Mouse (Mus musculus) limb, embryonic 12.5 days (tissue): ENCODE measurements around the gene Fbf1. TPM values are rescaled to one million over a fixed set of nuclear protein-coding genes. Genes with fewer than 3 reads are reported as not detected.
"Not testable (repeated sequence)": the region's sequence is repeated elsewhere in the genome, so short reads cannot be mapped to it uniquely, and the experiment has no call there.

ENCODE experiments used
- ATAC-seq: fragments of 200-750 bp; cut with Nextera tagmentation; 2 replicates; pipeline ENCODE4 v1.8.0; 2017; ENCODE audit warnings: low read depth, moderate TSS enrichment; ENCODE audit not compliant: insufficient number of reproducible peaks, insufficient read depth, low FRiP score, low TSS enrichment
- H3K27ac ChIP-seq: fragments of 300-500 bp; sonication (generic); 2 replicates; pipeline ENCODE4 v1.5.1; 2016; ENCODE audit warnings: mild to moderate bottlenecking, moderate library complexity
- H3K27me3 ChIP-seq: fragments of 300-500 bp; sonication (generic); 2 replicates; pipeline ENCODE4 v1.6.1; 2016; ENCODE audit warnings: mild to moderate bottlenecking, moderate library complexity
- H3K36me3 ChIP-seq: fragments of 300-500 bp; sonication (generic); 2 replicates; pipeline ENCODE4 v1.6.1; 2016; ENCODE audit warnings: mild to moderate bottlenecking, moderate library complexity
- H3K4me1 ChIP-seq: fragments of 300-500 bp; sonication (generic); replicated peaks from 2 replicates; pipeline ENCODE4 v1.6.1; 2016
- H3K4me2 ChIP-seq: fragments of 300-500 bp; sonication (generic); 2 replicates; pipeline ENCODE4 v1.6.1; 2016; ENCODE audit warnings: mild to moderate bottlenecking, moderate library complexity
- H3K4me3 ChIP-seq: fragments of 300-500 bp; sonication (generic); replicated peaks from 2 replicates; pipeline ENCODE4 v1.5.1; 2016; ENCODE audit warnings: mild to moderate bottlenecking
- H3K9ac ChIP-seq: fragments of 300-500 bp; sonication (generic); replicated peaks from 2 replicates; pipeline ENCODE4 v1.6.1; 2016; ENCODE audit warnings: mild to moderate bottlenecking, moderate library complexity
- H3K9me3 ChIP-seq: fragments of 300-500 bp; sonication (generic); 2 replicates; pipeline ENCODE4 v1.6.1; 2016; ENCODE audit warnings: mild to moderate bottlenecking, moderate library complexity
- WGBS: fragments of 180-500 bp; shearing (Covaris S2); methylation state at CpG from one replicate; pipeline ENCODE4 v1.1.7; 2016; 5-methylcytosine and 5-hydroxymethylcytosine counted together
- polyA plus RNA-seq: library from polyadenylated mRNA; unstranded; fragments of >200 nt; fragmentation: Nextera tagmentation; extraction: Ambion mirVana; gene quantifications from 2 replicates; pipeline ENCODE4 v1.2.1, GENCODE M21; 2016

Gene Fbf1
- polyA plus RNA-seq, 1 experiment from 2014 or later = 54.0 TPM

DNA sequence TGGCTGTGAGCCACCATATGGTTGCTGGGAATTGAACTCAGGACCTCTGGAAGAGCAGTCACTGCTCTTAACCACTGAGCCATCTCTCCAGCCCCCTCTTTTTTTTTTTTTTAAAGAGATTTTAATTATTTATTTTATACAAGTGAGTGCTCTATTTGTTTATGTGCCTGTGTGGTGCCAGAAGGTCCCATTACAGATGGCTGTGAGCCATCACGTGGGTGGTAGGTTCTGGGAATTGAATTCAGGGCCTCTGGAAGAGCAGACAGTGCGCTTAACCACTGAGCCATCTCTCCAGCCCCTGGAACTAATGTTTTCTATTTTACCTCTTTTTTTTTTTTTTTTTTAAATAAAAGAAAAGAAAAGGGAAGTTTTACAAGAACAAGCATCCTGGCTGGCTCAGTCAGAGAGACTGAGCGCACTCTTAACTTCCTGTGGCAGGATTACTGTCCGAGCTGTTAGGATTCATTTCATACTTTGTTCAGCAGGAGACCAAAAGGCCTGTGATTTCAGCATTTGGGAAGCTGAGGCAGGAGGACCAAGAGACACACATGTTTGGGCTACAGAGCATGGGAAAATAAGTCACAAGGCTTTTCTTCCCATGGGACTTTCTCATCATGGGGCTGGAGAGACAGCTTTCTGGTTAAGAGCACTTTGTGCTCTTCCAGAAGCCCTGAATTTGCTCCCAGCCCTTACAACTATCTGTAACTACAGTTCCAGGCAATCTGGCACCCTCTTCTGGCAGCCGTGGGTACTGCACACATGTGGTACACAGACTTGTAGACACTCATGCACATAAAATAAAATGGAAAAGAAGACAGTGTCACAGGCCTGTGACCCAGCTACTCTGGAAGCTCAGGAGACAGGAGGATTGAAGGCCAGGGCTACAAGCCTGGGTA, 71.5 kb downstream of the Fbf1 start:
- Histone ChIP-seq H3K4me3 (no peak overlapping the region), H3K36me3 (no peaks in the 10 kb centered on the region), H3K4me2 (no peak overlapping the region), H3K27me3 (no peaks in the 10 kb centered on the region), H3K9me3 (peaks cover 7% of the 10 kb centered on the region; the same call in 1 of the 2 replicates), H3K4me1 (peaks cover 10% of the 10 kb centered on the region; the same call in 1 of the 2 replicates), H3K27ac (no peak overlapping the region), H3K9ac (no peak overlapping the region)
- WGBS = 95% methylated on average over 5 of the region's 5 CpGs
- ATAC-seq = no peak

DNA sequence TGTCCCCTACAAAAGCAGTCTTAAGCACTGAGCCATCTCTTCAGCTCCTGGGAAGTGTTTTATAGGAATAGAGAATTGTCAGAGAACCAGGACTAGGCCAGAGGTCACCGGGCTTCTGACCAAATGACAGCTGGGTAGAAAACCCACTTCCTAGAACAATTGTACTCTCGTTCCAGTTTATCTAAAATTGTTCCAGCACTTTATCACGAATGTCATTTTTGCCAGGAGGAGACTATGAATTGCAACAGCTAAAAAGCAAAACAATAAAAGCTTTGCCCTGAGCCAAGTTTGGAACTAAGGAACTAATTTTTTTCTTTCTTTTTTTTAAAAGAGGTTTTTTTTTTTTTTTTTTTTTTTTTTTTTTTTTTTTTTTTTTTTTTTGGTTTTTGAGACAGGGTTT, 72.4 kb downstream of the Fbf1 start:
- 77% methylated on average over 3 of the region's 3 CpGs for WGBS
- Histone ChIP-seq H3K27ac (no peak overlapping the region), H3K4me3 (no peak overlapping the region), H3K4me2 (no peak overlapping the region), H3K36me3 (no peaks in the 10 kb centered on the region), H3K9ac (no peak overlapping the region), H3K27me3 (no peaks in the 10 kb centered on the region), H3K4me1 (peaks cover 3% of the 10 kb centered on the region; the same call in 1 of the 2 replicates), H3K9me3 (peaks cover 7% of the 10 kb centered on the region; the same call in 1 of the 2 replicates)
- no peak for ATAC-seq

- ATAC-seq = no peak
- Histone ChIP-seq H3K4me1 (no peaks in the 10 kb centered on the region), H3K9me3 (peaks cover 7% of the 10 kb centered on the region; the same call in 1 of the 2 replicates), H3K4me3 (no peak overlapping the region), H3K27ac (no peak overlapping the region), H3K4me2 (no peak overlapping the region), H3K9ac (no peak overlapping the region), H3K27me3 (no peaks in the 10 kb centered on the region), H3K36me3 (no peaks in the 10 kb centered on the region)
- 66% methylated on average over 16 of the region's 16 CpGs for WGBS
Measured at GRCm38 (mm10) chr11:116093771-116094565, 74.0 kb downstream of the Fbf1 start.

- not testable (repeated sequence) for H3K4me2 ChIP-seq, H3K9me3 ChIP-seq, H3K4me1 ChIP-seq, H3K9ac ChIP-seq, H3K27me3 ChIP-seq, H3K27ac ChIP-seq, H3K36me3 ChIP-seq, ATAC-seq, H3K4me3 ChIP-seq
- WGBS = 93% methylated on average over 6 of the region's 6 CpGs
Measured at GRCm38 (mm10) chr11:116092959-116093358, 75.0 kb downstream of the Fbf1 start.

Other genes starting within 250 kb of the Fbf1 start
- gene Sap30bp, start 234.9 kb downstream of the Fbf1 start, polyA plus RNA-seq = 52.5 and 56.9 TPM in 2 replicates
- 24.7 and 30.6 TPM in 2 replicates for gene Recql5, start 234.7 kb downstream of the Fbf1 start, polyA plus RNA-seq
- gene Itgb4, start 193.5 kb downstream of the Fbf1 start, polyA plus RNA-seq = 3.1 and 3.9 TPM in 2 replicates
- gene Galk1, start 155.4 kb downstream of the Fbf1 start, polyA plus RNA-seq = 181 and 182 TPM in 2 replicates
- gene H3f3b, start 140.2 kb downstream of the Fbf1 start, polyA plus RNA-seq = 2,405 and 2,474 TPM in 2 replicates
- 50.0 and 51.8 TPM in 2 replicates for gene Unk, start 137.8 kb downstream of the Fbf1 start, polyA plus RNA-seq
- gene Unc13d, start 90.2 kb downstream of the Fbf1 start, polyA plus RNA-seq = 1.4 and 1.7 TPM in 2 replicates
- 33.2 and 36.6 TPM in 2 replicates for gene Wbp2, start 81.2 kb downstream of the Fbf1 start, polyA plus RNA-seq
- 6.0 and 7.9 TPM in 2 replicates for gene Trim47, start 41.0 kb downstream of the Fbf1 start, polyA plus RNA-seq
- 2.1 and 3.0 TPM in 2 replicates for gene Trim65, start 37.0 kb downstream of the Fbf1 start, polyA plus RNA-seq
- 86.9 and 90.8 TPM in 2 replicates for gene Mrpl38, start 29.3 kb downstream of the Fbf1 start, polyA plus RNA-seq
- 64.7 and 71.3 TPM in 2 replicates for gene Ten1, start 30.7 kb upstream of the Fbf1 start, polyA plus RNA-seq
- 18.1 and 21.2 TPM in 2 replicates for gene Acox1, start 30.9 kb upstream of the Fbf1 start, polyA plus RNA-seq
- 2.4 and 3.3 TPM in 2 replicates for gene Evpl, start 69.9 kb upstream of the Fbf1 start, polyA plus RNA-seq
- gene Srp68, start 106.1 kb upstream of the Fbf1 start, polyA plus RNA-seq = 110 and 112 TPM in 2 replicates
- gene Galr2, start 112.8 kb upstream of the Fbf1 start, polyA plus RNA-seq = 0.20 TPM in 1 of 2 replicates, not detected in the other
- gene Exoc7, start 139.1 kb upstream of the Fbf1 start, polyA plus RNA-seq = 77.6 and 82.8 TPM in 2 replicates
- gene Foxj1, start 167.2 kb upstream of the Fbf1 start, polyA plus RNA-seq = 0.18 TPM in 2 replicates
- gene Rnf157, start 244.9 kb upstream of the Fbf1 start, polyA plus RNA-seq = 25.2 and 26.7 TPM in 2 replicates